Mouse (Mus musculus) macrophage (primary cell): Measurements from ENCODE around the gene Nhp2. TPM values are rescaled to one million over a fixed set of nuclear protein-coding genes. Genes with fewer than 3 reads are reported as not detected.

Experiments used
- H3K27ac ChIP-seq: fragments of 350-480 bp; formaldehyde crosslinking; 2 replicates; pipeline ENCODE4 v1.9.0; 2021
- H3K36me3 ChIP-seq: fragments of 350-480 bp; formaldehyde crosslinking; 2 replicates; pipeline ENCODE4 v1.9.0; 2021; ENCODE audit errors: inconsistent target
- H3K4me3 ChIP-seq: fragments of 350-480 bp; formaldehyde crosslinking; 2 replicates; pipeline ENCODE4 v1.9.0; 2021; ENCODE audit errors: inconsistent target
- H3K79me2 ChIP-seq: fragments of 350-480 bp; formaldehyde crosslinking; 2 replicates; pipeline ENCODE4 v1.9.0; 2021; ENCODE audit errors: inconsistent target
- WGBS: methylation state at CpG from one replicate; pipeline ENCODE4 v1.1.7; 2026; ENCODE audit warnings: inconsistent platforms; ENCODE audit not compliant: missing documents; 5-methylcytosine and 5-hydroxymethylcytosine counted together
- polyA plus RNA-seq: library from polyadenylated mRNA; stranded (reverse); fragments of 250-400 nt; gene quantifications from 3 replicates; pipeline ENCODE4 v1.2.4, GENCODE M21; 2018; ENCODE audit warnings: inconsistent platforms

The Nhp2 gene
- polyA plus RNA-seq, 1 experiment from 2014 or later, result 72.8 TPM

DNA sequence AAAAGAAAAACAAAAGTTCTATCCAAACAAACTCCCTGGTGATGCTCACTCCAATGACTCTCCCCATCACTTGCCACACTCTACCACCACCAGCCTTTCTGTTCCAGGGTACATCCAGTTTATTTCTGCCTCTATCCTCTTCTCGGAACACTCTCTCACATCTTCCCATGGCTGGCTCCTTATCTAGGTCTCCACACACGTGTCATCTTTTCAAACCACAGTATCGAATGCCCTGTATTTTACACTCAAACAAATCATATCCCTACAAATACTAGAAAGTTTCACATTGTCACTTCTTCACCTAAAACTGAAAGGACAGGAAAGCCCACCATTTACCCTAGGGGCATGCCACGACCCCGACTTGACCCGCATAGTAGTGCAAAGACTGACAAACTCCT lies 15.6 kb downstream of the Nhp2 start:
- Histone ChIP-seq H3K36me3 (no peaks in the 10 kb centered on the region), H3K27ac (peak overlapping the region; percentile 49), H3K79me2 (peaks cover 53% of the 10 kb centered on the region), H3K4me3 (peak overlapping the region; percentile 71)
- WGBS, result 15% methylated on average over 6 of the region's 6 CpGs

DNA sequence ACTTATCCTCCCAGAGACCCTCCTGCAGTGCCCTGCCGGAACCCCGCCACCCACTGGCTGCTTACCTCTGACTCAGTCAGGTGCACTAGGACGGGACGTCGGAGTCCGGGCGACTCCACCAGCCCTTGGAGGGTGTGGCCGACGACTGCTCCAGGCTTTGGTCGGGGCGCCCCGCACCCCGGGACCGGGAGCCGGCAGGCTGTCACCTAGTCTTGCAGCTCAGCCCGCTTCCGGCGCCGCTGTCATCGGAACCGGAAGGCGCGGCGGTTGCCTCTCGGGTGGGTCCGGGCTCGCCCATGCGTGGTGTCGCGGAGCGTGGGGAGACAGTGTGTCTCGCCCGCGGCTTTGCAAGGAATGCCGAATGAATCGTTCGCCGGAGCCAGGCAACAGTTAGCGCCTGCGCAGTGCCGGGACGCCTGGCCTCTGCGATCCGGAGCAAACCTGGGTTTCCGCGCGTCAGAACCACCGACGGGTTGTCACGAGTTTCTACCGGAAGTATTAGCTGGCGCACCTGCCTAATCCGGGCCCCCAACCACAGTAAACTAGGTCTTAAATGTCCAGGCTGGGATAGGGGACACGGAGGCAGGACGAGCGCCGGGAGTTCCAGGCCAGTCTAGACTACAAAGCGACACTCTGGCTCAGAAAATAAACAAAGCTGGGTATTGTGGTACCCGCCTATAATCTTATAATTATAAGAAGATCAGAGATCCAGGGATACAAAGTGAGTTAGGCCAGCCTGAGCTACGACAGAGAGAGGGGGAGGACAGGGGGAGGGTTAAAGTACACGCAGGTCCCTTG lies 16.2 kb downstream of the Nhp2 start, which contains the start of gene Rmnd5b:
Gene Rmnd5b (minus strand): TSS at position 372 of the 798 bp plus-strand sequence.
- H3K79me2 ChIP-seq, result peaks cover 47% of the 10 kb centered on the region
- H3K27ac ChIP-seq, result peak within 1 kb of the TSS; percentile 86
- WGBS, result under 1% methylated on average over 61 of the region's 61 CpGs
- H3K4me3 ChIP-seq, result peak within 1 kb of the TSS; percentile 71
- H3K36me3 ChIP-seq, result no peaks in the 10 kb centered on the region

DNA sequence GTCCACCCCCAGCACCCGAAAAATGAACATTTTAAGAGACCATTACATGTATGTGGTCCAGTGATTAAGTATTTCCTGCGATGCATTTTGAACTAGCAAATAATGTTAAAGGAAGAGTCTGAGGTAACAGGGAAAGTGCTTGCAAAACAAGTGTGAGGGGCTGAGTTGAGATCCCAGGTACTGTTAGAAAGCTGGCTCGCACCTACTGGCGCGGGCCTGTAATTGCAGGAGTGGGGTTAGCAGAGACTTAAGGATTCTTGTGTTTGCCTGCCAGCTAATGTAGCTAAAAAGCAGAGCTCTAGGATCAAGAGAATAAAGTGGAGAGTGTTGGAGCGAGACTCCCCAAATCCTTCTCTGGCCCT lies 16.8 kb downstream of the Nhp2 start:
- no peaks in the 10 kb centered on the region for H3K36me3 ChIP-seq
- peak overlapping the region; percentile 71 for H3K4me3 ChIP-seq
- WGBS, result 7% methylated on average over 6 of the region's 6 CpGs
- H3K27ac ChIP-seq, result peak overlapping the region; percentile 86
- peaks cover 41% of the 10 kb centered on the region for H3K79me2 ChIP-seq

DNA sequence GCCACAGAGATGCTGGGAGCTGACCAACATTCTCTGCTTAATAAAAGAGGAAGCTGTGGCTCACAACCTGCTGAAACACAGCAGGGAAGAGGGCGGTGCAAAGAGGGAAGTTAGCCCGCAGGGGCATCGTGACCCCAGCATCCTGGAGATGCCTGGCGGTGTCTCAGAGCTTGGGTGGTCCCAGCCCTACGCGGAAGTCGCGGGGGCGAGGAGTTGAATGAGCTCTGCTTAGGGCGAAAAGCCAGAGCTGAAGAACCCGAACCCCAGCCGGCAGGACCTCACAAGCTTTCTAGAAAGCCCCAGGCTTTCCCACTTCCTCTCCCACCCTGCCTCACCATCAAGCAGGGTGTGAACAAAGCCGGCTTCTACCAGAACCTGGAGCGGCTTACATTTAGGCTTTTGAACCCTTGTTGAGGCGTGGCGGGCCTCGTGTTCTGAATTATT lies 18.5 kb downstream of the Nhp2 start:
- Histone ChIP-seq H3K4me3 (peak overlapping the region; percentile 12; the same call in 1 of the 2 replicates), H3K79me2 (peaks cover 25% of the 10 kb centered on the region; the same call in 1 of the 2 replicates), H3K36me3 (no peaks in the 10 kb centered on the region; the same call in 1 of the 2 replicates), H3K27ac (peak overlapping the region; percentile 88)
- WGBS, result 0% methylated on average over 17 of the region's 17 CpGs

DNA sequence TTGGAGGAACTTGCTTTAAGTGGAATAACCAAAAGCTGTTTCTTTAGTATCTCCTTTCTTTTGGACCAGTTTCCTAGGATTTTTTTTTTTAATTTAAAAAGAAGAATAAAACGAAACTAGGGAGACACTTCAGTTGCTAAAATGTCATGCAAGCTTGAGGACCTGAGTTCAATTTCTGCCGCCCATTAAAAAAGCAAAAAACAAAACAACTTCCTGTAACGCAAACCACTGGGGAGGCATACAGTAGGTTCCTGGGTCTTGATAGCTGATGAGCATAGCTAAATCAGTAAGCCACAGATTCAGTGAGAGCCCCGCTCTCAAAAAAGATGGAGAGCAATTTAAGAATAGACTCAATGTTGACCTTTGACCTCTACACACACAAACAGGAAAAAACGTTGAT lies 19.0 kb downstream of the Nhp2 start:
- Histone ChIP-seq H3K79me2 (peaks cover 24% of the 10 kb centered on the region; the same call in 1 of the 2 replicates), H3K27ac (peak overlapping the region; percentile 88), H3K36me3 (no peaks in the 10 kb centered on the region; the same call in 1 of the 2 replicates), H3K4me3 (peak overlapping the region; percentile 12; the same call in 1 of the 2 replicates)
- 40% methylated on average over 5 of the region's 5 CpGs for WGBS

DNA sequence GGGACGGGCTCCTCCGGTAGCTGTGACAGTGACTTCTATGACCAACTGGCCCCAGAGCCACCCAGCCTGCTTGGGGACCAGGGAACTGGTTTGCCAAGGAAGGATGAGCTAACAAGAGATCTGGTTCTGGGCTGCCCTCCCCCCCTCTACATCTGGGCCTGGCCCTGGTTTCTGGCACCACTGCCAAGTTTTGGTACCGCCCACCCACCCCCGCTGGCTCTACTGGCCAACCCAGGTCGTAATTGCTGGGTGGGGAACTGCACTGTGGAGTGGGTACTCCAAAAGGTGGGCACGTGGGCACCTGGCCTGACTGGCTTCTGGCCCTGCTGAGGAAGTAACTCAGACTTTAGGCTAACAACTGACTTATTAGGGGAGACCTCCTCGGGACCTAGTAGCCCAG lies 21.2 kb downstream of the Nhp2 start:
- Histone ChIP-seq H3K36me3 (no peaks in the 10 kb centered on the region; the same call in 1 of the 2 replicates), H3K27ac (no peak overlapping the region), H3K4me3 (no peak overlapping the region), H3K79me2 (peaks cover 4% of the 10 kb centered on the region; the same call in 1 of the 2 replicates)
- WGBS, result 89% methylated on average over 7 of the region's 7 CpGs

DNA sequence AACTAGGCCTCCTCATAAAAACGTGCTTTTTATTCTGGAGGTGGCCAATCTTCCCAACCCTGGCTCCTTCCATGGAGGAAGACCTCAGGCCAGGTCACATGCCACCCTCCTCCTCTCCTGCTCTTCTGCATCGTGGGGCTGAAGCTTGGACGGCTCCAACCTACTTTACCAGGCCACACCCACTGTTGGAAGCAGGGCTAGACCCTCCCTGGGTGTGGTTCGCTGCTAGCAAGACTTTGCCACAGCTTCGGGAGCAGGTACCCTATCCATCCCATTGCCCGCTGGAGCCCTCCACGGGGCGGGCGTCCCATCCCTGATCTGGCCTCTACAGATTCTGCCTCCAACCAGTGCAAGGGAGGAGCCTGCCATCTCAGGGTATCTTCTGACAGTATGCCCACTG lies 23.7 kb downstream of the Nhp2 start:
- Histone ChIP-seq H3K79me2 (peaks cover 9% of the 10 kb centered on the region; the same call in 1 of the 2 replicates), H3K27ac (no peak overlapping the region), H3K4me3 (no peak overlapping the region), H3K36me3 (no peaks in the 10 kb centered on the region; the same call in 1 of the 2 replicates)
- WGBS, result 80% methylated on average over 9 of the region's 9 CpGs

DNA sequence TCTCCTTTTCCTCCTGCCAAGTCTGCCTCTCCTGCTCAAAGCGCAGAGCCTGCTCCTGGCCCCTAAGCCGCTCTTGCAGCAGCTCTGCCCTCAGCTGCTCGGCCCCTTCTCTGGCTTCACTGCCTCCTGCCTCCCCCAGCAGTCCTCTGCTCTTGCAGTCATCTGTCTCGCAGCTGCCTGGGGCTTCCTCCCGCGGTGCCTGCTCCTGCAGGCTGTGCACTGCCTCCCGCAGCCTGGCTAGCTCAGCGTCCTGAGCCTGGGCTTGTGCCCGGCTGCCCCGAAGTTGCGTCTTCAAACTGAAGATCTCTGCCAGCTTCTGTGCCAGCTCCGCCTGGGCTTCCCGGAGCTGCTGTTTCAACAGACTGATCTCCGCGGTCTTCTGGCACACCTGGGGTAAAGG lies 24.2 kb downstream of the Nhp2 start:
- Histone ChIP-seq H3K36me3 (no peaks in the 10 kb centered on the region; the same call in 1 of the 2 replicates), H3K27ac (no peak overlapping the region), H3K79me2 (peaks cover 14% of the 10 kb centered on the region; the same call in 1 of the 2 replicates), H3K4me3 (no peak overlapping the region)
- 36% methylated on average over 15 of the region's 15 CpGs for WGBS

DNA sequence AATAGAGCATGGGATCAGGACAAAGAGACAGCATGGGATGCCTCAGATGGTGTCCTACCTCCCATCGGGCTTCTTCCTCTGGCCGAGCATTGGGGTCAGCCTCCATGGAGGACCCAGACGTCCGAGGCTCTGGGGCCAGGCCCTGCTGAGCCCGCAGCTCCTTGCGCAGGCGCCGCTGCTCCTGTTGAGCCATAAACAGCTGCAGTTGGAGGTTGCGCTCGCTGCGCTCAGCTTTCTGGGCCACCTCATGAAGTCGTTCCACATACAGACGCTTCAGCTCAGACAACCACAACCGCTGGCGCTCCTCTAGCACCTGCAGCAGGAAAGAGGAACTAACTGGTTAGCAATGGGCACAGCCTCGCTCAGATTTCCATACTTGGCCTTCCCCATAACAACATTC lies 24.7 kb downstream of the Nhp2 start:
- WGBS, result 14% methylated on average over 16 of the region's 16 CpGs
- Histone ChIP-seq H3K4me3 (no peak overlapping the region), H3K27ac (no peak overlapping the region), H3K79me2 (peaks cover 19% of the 10 kb centered on the region; the same call in 1 of the 2 replicates), H3K36me3 (no peaks in the 10 kb centered on the region; the same call in 1 of the 2 replicates)

DNA sequence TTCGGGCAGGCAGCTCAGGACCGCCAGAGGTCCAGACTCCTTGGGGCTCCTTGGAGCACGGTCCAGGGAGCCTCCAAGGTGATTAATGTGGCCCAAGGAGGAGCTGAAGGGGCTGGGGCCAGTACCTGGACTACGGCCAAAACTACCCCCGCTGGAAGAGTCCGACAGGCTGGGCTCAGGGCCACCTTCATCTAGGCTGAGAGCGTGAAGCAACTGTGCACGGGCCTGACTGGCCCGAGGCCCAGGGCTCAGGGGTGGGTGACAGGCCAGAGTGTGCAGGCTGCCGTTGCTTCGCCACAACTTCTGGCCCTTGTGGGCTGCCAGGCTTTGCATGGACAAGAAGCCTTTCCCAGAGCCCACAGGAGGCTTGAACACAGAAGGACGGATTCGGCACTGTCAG lies 25.8 kb downstream of the Nhp2 start:
- 95% methylated on average over 13 of the region's 13 CpGs for WGBS
- Histone ChIP-seq H3K36me3 (no peaks in the 10 kb centered on the region; the same call in 1 of the 2 replicates), H3K79me2 (peaks cover 29% of the 10 kb centered on the region; the same call in 1 of the 2 replicates), H3K4me3 (no peak overlapping the region), H3K27ac (no peak overlapping the region)

DNA sequence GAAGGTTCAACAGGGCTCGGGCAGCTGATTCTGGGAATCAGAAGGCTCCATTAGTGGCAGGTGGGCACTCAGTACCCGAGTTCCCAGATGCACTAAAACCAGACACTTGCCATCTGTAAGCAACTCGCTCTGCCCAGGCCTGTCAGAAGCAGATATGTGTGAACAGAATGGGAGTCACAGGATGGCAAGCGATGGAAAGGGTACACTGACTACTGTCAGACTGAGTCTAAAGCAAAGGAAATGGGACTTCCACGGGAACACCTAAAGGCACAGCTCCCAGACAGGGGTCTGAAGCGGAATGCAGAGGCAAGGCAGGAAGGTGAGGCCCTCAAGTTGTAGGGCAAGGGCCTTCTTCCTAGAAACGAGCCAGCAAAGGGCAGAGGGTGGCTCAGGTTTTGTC lies 26.7 kb downstream of the Nhp2 start:
- Histone ChIP-seq H3K36me3 (no peaks in the 10 kb centered on the region; the same call in 1 of the 2 replicates), H3K79me2 (peaks cover 29% of the 10 kb centered on the region; the same call in 1 of the 2 replicates), H3K4me3 (no peak overlapping the region), H3K27ac (no peak overlapping the region)
- 92% methylated on average over 5 of the region's 7 CpGs for WGBS

DNA sequence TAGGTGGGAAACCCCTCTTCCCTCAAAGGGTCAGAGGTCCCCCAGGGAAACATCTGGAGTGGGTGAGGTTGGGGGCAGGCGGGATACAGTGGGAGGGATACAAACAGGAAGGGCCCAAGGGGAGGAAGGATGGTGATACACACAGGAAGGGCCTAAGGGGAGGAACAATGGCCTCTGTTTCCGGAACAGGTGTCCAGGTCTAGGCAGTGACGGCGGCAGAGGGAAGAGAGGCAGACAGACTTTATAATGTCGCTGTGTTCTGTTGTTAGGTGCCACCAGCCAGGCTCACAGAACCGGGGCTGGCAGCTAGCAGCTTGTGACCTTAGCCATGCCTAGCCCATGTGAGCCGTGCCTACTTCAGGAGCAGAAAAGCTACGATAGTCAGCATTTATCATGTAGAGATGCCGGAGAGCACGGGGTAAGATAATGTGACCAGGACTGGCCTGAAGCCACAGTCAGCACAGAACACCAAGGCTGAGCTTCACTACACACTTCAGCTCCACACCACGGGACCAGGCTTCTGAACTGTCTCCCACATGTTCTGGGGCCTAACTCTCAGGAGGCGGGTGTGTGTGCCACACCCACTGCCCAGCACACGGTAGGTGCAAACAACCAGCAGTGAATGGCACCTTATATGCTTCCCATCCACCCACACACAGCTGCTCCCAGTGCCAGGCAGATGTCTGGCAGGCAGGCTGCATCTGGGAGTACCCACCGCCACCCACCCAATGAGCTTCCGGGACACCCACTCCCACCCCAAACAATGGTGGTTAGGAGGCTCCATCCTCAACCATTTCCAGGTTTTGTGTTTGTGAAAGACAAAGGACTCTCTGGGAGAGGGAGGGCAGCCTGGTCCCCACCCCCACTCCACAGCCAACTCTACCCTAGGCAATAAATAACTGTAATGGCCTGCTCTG lies 27.5 kb downstream of the Nhp2 start:
- H3K27ac ChIP-seq, result no peak overlapping the region
- H3K4me3 ChIP-seq, result no peak overlapping the region
- H3K79me2 ChIP-seq, result peaks cover 29% of the 10 kb centered on the region; the same call in 1 of the 2 replicates

DNA sequence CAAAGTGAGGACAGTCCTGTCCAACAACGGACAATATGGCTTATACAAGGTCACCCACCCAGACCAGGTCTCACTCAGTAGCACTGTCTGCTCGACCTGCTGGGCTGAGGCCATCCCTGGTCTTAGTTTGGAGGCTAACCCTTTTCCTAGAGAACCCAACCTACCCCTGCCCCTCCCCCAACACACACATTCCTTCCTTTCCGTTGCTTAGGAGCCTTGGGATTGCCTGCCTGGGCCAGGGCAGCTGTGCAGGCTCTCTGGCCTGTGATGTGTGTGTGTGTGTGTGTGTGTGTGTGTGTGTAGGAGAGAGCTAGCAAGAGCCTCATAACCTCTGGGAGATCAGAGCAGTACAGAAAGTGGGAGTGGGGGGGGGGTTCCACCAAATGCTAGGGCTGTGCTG lies 29.0 kb downstream of the Nhp2 start:
- no peaks in the 10 kb centered on the region; the same call in 1 of the 2 replicates for H3K36me3 ChIP-seq
- H3K79me2 ChIP-seq, result peaks cover 29% of the 10 kb centered on the region; the same call in 1 of the 2 replicates
- H3K27ac ChIP-seq, result no peak overlapping the region
- WGBS, result 82% methylated on average over 2 of the region's 3 CpGs
- H3K4me3 ChIP-seq, result no peak overlapping the region

More for the DNA sequence above, 27.5 kb downstream of the Nhp2 start:
- H3K36me3 ChIP-seq, result no peaks in the 10 kb centered on the region; the same call in 1 of the 2 replicates
- WGBS, result 79% methylated on average over 15 of the region's 15 CpGs
